Mouse (Mus musculus) right cerebral cortex, postnatal 10 days (tissue): ENCODE measurements at regions not wholly inside any gene's neighbourhood (a gene's known extent, or its start where the extent isn't known, plus 50 kb on each side); places are given as distances from the start of the nearest gene placed in this dataset.

Experiments
- DNase-seq, 2 experiments: peaks; one replicate each; pipeline ENCODE4 v3.0.0; 2021; ENCODE audit warnings: low spot score in 2 of 2

- no peak for DNase-seq
These were observed 1251.6 kb downstream of the Basp1 start for GRCm38 (mm10) chr15:24161974-24162373.

GRCm38 (mm10) chr15:24157700-24158350 lies 1255.7 kb downstream of the Basp1 start:
- DNase-seq = no peak

GRCm38 (mm10) chr15:24154291-24154690 lies 1259.3 kb downstream of the Basp1 start:
- no peak for DNase-seq

- no peak for DNase-seq
These were observed 1289.3 kb downstream of the Basp1 start for GRCm38 (mm10) chr15:24124241-24124640.

GRCm38 (mm10) chr15:24086267-24086666 lies 1327.3 kb downstream of the Basp1 start:
- no peak for DNase-seq

- DNase-seq = no peak
These were observed 1360.4 kb downstream of the Basp1 start for GRCm38 (mm10) chr15:24053197-24053596.

- DNase-seq = no peak
These were observed 1372.7 kb downstream of the Basp1 start for GRCm38 (mm10) chr15:24040847-24041246.

GRCm38 (mm10) chr15:24039174-24039573 lies 1374.4 kb downstream of the Basp1 start:
- DNase-seq = peak; percentile 25 to 27

- DNase-seq = no peak
These were observed 1391.4 kb downstream of the Basp1 start for GRCm38 (mm10) chr15:24022137-24022536.

GRCm38 (mm10) chr15:24004711-24005110 lies 1408.9 kb downstream of the Basp1 start:
- no peak for DNase-seq

GRCm38 (mm10) chr15:23979506-23979905 lies 1430.7 kb downstream of the Cdh18 start:
- no peak for DNase-seq
